Mouse (Mus musculus): ENCODE results near the gene Kif26a. TPM values are rescaled to one million over a fixed set of nuclear protein-coding genes. Genes with fewer than 3 reads are reported as not detected.

The Kif26a gene
- polyA plus RNA-seq, 1 experiment from 2014 or later: not detected

DNA sequence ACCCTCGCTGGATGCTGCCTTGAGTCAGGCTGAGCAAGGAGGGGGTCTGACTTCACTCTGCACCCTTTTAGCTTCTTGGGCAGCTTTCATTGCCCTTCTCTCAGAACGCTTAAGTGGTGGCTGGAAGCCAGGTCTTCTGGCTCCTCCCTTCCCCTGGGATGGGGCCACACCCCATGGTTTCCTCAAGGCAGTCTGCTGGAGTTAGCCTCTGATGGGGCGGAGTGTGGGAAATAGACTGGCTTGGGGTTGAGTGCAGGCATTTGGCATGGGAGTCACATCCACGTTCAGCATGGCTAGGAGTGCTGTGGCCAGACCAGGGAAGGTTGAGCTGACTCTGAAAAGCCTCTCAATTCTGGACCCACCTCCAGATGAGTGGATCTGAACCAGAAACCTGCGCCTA lies 23.2 kb downstream of the Kif26a start:
- Histone ChIP-seq H3K79me2 (ENCODE audit: inconsistent target) (no peaks in the 10 kb centered on the region), H3K4me3 (ENCODE audit: inconsistent target) (no peak overlapping the region), H3K36me3 (ENCODE audit: inconsistent target) (no peaks in the 10 kb centered on the region), H3K27ac (no peak overlapping the region)
- WGBS (ENCODE audit: missing documents): 80% methylated on average over 4 of the region's 5 CpGs

DNA sequence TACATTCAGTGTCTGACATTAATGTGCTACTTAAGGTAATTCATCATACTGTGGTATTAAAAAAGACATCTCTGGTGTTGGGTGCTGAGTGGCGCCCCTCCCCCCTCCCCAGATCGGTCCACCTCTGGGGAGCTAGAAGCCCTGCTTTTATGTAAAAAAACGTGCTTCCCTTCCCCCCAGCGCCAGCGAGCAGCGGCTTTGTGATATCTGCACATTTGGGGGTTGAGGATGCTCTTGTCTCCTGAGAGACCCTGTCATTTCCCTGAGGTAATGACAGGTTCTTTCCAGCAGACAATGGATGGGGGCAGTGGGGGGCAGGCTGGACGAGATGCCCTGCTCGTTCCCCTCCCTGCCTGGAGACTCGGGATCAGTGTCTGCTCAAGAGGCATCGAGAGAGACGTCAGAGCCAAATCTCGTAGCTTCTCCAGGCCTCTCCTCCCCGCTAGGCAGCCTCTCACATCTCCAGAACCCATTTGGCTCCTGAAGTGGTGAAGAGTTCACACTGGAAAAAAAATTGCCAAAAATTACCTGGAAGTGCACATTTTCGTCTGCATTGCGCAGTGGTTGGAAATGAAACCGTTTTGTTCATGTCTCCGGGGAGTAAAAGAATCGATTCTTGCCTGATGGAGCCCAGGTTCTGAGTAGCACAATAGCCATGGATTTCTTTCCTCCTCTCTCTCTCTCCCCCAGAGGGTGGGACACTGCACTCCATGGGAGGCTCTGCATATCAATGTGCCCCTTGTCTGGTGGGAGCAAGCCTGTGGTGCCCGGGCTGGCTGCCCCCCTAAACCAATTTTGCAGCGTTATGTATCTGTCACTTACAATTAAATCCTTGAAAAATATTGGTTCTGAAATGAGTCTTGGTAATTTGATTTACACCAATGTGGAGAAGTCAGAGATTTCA lies 24.9 kb downstream of the Kif26a start:
- 83% methylated on average over 19 of the region's 20 CpGs for WGBS (ENCODE audit: missing documents)

DNA sequence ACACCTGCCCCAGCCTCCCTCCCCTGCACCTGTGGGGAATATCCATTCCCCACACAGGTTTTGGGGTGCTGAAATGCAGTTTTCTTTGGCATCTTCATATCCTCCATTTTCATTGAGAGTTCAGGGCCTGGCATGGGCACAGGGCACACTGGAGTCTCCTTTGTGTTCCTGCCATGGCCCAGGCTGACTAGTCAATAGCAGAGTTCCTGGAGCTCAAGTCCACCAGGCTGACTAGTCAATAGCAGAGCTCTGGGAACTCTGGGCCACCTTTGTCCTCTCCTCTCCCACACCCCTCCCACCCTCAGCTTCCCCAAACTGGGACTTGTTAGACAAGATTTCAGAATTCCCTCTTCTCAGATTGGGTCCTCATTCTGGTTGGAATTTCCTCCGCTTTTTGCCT lies 25.6 kb downstream of the Kif26a start:
- Histone ChIP-seq H3K27ac (no peak overlapping the region), H3K4me3 (ENCODE audit: inconsistent target) (no peak overlapping the region), H3K36me3 (ENCODE audit: inconsistent target) (no peaks in the 10 kb centered on the region), H3K79me2 (ENCODE audit: inconsistent target) (no peaks in the 10 kb centered on the region)
- 100% methylated on average over 1 of the region's 1 CpGs for WGBS (ENCODE audit: missing documents)

More for the DNA sequence above, 24.9 kb downstream of the Kif26a start:
- Histone ChIP-seq H3K4me3 (ENCODE audit: inconsistent target) (no peak overlapping the region), H3K36me3 (ENCODE audit: inconsistent target) (no peaks in the 10 kb centered on the region), H3K79me2 (ENCODE audit: inconsistent target) (no peaks in the 10 kb centered on the region), H3K27ac (no peak overlapping the region)

DNA sequence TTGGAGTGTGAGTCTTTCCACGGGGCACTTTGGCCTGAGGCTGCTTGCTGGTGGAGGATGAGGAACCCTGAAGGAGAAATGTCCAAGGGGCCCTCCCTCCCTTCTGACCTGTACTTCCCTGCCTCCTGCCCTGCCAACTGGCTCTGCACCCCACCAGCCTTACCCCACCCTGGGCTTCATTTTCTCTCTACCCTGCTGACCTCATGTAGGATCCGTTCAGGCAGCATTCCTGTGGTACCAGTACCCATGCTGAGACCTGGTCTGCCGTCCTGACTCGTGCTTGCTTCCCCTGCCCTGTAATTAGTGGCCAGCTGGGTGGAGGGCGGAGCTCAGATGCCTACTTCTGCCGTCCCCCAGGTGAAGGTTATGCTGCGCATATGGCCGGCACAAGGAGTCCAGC lies 26.2 kb downstream of the Kif26a start:
- no peaks in the 10 kb centered on the region for H3K36me3 ChIP-seq (ENCODE audit: inconsistent target)
- 80% methylated on average over 8 of the region's 8 CpGs for WGBS (ENCODE audit: missing documents)
- H3K27ac ChIP-seq: no peak overlapping the region
- no peak overlapping the region for H3K4me3 ChIP-seq (ENCODE audit: inconsistent target)
- H3K79me2 ChIP-seq (ENCODE audit: inconsistent target): no peaks in the 10 kb centered on the region

DNA sequence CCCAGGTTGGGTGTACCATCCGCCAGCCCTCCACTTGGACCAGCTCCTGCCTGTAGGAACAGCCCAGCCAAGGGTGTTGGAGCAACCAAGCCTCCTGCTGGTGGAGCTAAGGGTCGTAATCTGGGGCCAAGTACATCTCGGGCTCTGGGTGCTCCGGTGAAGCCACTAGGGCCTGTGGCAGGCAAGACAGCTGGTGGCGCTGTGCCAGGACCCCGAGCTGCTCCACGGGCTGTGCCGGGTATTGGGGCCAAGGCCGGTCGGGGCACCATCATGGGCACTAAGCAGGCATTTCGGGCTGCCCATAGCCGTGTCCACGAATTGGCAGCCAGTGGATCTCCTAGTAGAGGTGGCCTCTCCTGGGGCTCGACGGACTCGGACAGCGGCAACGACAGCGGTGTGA lies 31.7 kb downstream of the Kif26a start:
- 95% methylated on average over 19 of the region's 19 CpGs for WGBS (ENCODE audit: missing documents)
- Histone ChIP-seq H3K36me3 (ENCODE audit: inconsistent target) (no peaks in the 10 kb centered on the region), H3K4me3 (ENCODE audit: inconsistent target) (no peak overlapping the region), H3K79me2 (ENCODE audit: inconsistent target) (no peaks in the 10 kb centered on the region), H3K27ac (no peak overlapping the region)

DNA sequence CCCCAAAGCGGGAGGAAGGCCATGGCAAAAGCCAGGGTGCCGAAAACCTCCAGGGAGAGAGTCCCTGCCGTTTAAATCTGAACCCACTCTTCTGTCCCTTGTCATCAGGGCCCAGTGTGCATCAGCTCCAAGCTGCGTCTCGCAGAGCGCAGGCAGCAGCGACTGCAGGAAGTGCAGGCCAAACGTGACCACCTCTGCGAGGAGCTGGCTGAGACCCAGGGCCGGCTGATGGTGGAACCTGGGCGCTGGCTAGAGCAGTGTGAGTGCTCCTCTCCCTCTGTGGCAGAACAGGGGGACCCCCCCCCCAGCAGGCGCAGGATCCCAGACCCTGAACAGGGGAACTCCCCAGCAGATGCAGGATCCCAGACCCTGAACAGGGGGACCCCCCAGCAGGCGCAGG lies 33.7 kb downstream of the Kif26a start:
- H3K27ac ChIP-seq: no peak overlapping the region
- WGBS (ENCODE audit: missing documents): 88% methylated on average over 13 of the region's 13 CpGs
- H3K79me2 ChIP-seq (ENCODE audit: inconsistent target): no peaks in the 10 kb centered on the region
- no peak overlapping the region for H3K4me3 ChIP-seq (ENCODE audit: inconsistent target)
- H3K36me3 ChIP-seq (ENCODE audit: inconsistent target): no peaks in the 10 kb centered on the region

DNA sequence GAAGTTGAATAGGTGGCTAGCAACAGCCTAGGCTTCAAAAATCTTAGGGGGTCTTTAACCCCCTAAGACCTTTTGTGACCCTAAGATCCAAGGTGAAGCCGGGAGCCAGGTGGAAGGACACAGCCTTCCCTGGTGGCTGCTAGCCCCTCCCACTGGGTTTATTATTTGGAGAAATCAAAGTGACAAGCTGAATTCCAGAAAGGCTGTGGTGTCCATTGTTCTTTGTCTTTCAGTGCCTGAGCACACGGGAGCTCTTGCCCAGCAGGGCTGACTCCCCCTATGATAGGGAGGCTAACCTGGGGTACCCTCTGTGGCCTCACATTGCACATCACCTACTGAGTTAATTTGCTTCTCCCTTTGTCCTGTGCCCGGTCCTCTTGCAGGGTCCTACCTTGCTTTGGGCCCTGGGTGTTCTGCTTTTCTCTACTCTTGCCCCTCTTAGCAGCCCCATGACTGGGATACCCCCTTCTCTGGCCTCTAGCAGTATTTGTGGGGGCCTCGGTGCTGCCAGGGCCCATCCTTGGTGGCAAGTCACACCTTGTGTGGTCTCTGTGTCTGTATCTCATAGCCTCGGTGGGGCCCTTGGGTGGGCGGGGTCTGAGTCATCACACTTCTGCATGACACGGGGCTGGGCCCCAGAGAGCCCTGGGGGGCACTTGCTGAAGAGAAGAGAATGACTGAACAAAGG lies 36.1 kb downstream of the Kif26a start:
- no peak overlapping the region for H3K27ac ChIP-seq
- H3K4me3 ChIP-seq (ENCODE audit: inconsistent target): no peak overlapping the region
- WGBS (ENCODE audit: missing documents): 71% methylated on average over 7 of the region's 7 CpGs
- H3K36me3 ChIP-seq (ENCODE audit: inconsistent target): no peaks in the 10 kb centered on the region
- H3K79me2 ChIP-seq (ENCODE audit: inconsistent target): no peaks in the 10 kb centered on the region

DNA sequence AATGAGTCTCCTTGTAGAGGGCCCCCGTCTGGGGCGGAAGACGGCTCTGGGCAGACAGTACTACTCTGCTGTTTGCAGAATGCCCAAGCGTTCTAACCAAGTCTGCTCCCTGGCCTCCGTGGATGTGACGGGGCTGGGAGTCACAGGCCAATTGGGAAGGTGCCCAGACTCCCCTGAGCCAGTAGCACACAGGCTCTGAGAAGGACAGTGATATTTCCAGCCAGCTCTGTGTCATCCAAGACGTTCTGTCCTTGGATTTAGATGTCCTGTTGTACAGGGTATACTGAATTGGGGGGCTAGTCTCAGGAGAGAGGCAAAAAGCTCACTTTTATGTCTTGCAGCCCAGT lies 36.6 kb downstream of the Kif26a start:
- Histone ChIP-seq H3K4me3 (ENCODE audit: inconsistent target) (no peak overlapping the region), H3K36me3 (ENCODE audit: inconsistent target) (no peaks in the 10 kb centered on the region), H3K27ac (no peak overlapping the region), H3K79me2 (ENCODE audit: inconsistent target) (no peaks in the 10 kb centered on the region)
- WGBS (ENCODE audit: missing documents): 81% methylated on average over 7 of the region's 7 CpGs

DNA sequence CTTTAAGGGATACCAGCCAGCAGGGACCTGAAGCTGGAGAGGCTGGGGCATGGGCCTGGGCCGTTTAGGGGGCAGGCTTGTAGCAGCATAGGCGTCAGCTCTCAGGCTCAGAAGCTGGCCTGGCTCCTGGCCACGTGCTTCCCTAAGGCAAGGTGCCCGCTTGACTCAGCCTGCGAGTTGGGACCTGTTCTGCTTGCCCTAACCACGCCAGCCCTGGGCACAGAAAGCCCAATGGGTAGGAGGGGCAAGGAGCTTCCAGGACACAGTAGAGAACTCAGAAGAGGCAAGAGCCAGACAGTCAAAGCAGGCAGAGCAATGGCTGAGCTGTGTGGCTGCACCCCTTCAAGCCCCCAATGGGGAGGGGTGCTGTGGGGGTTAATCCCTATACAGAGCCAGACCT lies 37.7 kb downstream of the Kif26a start:
- H3K27ac ChIP-seq: no peak overlapping the region
- no peaks in the 10 kb centered on the region for H3K79me2 ChIP-seq (ENCODE audit: inconsistent target)
- WGBS (ENCODE audit: missing documents): 58% methylated on average over 6 of the region's 6 CpGs
- no peaks in the 10 kb centered on the region for H3K36me3 ChIP-seq (ENCODE audit: inconsistent target)
- no peak overlapping the region for H3K4me3 ChIP-seq (ENCODE audit: inconsistent target)

DNA sequence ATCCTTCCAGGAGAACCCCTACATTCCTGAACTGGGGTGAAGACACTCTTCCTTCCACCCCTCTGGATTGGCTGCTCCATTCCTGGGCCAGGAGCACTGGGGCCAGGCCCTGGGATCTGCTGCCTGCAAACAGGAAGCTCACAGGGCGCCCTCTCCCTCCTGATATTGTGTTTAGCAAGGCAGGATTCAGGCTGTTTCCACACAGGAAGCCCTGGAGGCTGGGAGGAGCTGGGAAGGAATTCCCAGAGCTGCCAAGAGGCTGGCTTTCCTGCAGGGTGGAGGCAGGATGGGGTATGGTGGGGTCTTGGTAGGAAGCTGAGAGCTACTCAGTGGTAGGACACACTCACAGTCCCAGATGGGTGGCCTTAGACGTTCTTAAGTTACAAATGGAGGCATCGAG lies 38.4 kb downstream of the Kif26a start:
- Histone ChIP-seq H3K4me3 (ENCODE audit: inconsistent target) (no peak overlapping the region), H3K27ac (no peak overlapping the region), H3K79me2 (ENCODE audit: inconsistent target) (no peaks in the 10 kb centered on the region), H3K36me3 (ENCODE audit: inconsistent target) (no peaks in the 10 kb centered on the region)
- 69% methylated on average over 3 of the region's 3 CpGs for WGBS (ENCODE audit: missing documents)

DNA sequence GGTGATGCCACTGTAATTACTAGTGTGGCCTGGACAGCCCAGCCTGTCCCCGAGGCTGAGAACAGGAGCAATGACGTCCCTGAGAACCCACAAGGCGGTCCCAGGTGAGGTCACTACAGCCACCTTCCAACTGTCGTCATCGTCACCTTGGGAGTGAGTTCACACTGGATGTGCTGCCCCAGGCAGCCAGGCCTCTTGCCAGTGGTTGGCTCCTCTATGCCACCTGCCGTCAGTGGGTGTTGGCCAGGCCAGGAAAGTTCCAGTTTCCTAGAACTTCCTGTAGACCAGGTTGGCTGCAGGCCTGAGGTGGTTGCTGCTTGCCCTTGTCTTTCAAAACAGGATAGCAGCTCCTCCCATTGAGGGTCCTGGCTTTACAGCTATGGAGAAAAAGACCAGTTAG lies 40.9 kb downstream of the Kif26a start:
- no peaks in the 10 kb centered on the region for H3K36me3 ChIP-seq (ENCODE audit: inconsistent target)
- no peak overlapping the region for H3K27ac ChIP-seq
- no peaks in the 10 kb centered on the region for H3K79me2 ChIP-seq (ENCODE audit: inconsistent target)
- H3K4me3 ChIP-seq (ENCODE audit: inconsistent target): no peak overlapping the region
- WGBS (ENCODE audit: missing documents): 82% methylated on average over 6 of the region's 6 CpGs

DNA sequence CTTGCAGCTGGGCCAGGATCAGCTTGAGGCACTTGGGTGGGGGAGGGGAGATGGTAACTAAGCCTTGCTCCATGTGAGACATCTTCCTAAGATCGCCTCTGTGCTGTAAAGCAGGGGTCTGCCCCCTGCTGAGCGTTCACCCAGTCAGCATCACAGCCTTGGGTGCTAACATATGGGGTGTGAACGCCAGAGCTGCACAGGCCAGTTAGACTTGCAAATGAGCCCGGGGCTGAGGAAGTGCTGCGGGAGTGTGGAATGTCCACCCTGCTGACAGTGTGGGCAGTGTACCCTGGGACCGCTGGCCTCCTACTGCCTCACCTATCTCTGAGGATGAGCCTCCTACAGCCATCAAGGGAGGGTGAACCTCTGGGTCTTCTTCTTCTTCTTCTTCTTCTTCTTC lies 45.7 kb downstream of the Kif26a start:
- WGBS (ENCODE audit: missing documents): 44% methylated on average over 6 of the region's 6 CpGs
- Histone ChIP-seq H3K27ac (no peak overlapping the region), H3K4me3 (ENCODE audit: inconsistent target) (no peak overlapping the region), H3K36me3 (ENCODE audit: inconsistent target) (no peaks in the 10 kb centered on the region), H3K79me2 (ENCODE audit: inconsistent target) (no peaks in the 10 kb centered on the region)

DNA sequence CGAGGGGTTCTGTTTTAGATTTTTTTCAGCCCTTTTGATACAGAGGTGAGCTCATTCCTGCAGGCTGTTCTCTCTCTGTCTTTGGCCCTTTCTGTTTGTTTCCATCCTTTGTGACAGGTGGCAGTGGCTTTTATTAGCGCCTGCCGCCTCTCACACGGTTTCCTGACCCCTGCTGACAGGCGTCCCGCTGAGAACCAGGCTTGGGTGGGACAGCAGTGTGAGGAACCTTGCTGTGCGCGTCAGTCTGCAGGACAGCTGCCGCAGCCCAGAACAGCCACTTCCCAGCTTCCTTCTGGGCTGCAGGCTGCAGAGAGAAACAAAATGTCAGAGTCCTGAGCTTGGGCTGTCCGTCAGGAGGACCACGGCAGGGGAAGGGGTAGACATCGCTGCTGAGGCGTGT lies 49.0 kb downstream of the Kif26a start:
- H3K27ac ChIP-seq: no peak overlapping the region
- H3K79me2 ChIP-seq (ENCODE audit: inconsistent target): no peaks in the 10 kb centered on the region
- H3K4me3 ChIP-seq (ENCODE audit: inconsistent target): no peak overlapping the region

DNA sequence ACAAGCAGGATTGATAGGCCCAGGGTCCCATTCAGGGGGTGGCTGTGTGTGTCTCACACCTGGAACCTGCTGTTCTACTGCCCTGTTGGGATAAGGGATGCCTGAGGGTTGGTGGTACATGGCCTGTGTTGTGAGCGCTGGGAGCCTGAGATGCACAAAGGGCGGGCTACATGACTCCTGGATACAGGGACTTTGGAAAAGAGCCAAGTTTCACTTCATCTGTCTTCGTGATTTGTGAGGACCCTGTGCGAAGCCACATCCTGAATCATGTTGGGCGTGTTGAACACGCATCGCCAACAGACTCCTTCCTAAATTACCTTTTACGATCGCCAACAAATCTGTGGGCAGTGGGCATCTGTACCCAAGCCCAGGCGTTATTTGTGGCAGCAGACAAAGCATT lies 50.6 kb downstream of the Kif26a start:
- H3K4me3 ChIP-seq (ENCODE audit: inconsistent target): no peak overlapping the region
- no peaks in the 10 kb centered on the region for H3K79me2 ChIP-seq (ENCODE audit: inconsistent target)
- H3K27ac ChIP-seq: no peak overlapping the region
- 18% methylated on average over 10 of the region's 10 CpGs for WGBS (ENCODE audit: missing documents)
- H3K36me3 ChIP-seq (ENCODE audit: inconsistent target): no peaks in the 10 kb centered on the region

More for the DNA sequence above, 49.0 kb downstream of the Kif26a start:
- H3K36me3 ChIP-seq (ENCODE audit: inconsistent target): no peaks in the 10 kb centered on the region
- WGBS (ENCODE audit: missing documents): 12% methylated on average over 13 of the region's 13 CpGs

DNA sequence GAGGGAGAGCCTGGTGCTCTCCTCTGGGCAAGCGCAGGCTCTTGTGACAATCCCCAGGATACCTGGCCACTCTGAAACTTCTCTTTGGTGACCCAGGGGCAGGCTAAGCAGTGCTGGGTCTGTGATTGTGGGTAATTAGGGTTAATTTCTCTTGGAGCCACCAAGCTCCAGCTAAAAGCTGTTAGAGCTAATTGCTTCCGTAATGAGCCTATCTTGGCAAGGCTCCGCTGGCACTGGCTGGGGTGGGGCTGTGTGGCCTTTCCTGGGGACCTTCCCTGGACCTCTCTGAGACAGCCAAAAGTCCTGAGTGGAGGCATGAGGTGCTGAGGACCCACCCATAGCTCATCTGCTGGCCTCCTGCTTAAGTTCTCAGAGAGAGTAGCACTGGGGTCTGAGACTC lies 53.4 kb downstream of the Kif26a start:
- Histone ChIP-seq H3K36me3 (ENCODE audit: inconsistent target) (no peaks in the 10 kb centered on the region), H3K27ac (no peak overlapping the region), H3K4me3 (ENCODE audit: inconsistent target) (no peak overlapping the region), H3K79me2 (ENCODE audit: inconsistent target) (no peaks in the 10 kb centered on the region)
- WGBS (ENCODE audit: missing documents): 93% methylated on average over 3 of the region's 3 CpGs

Data from macrophage (primary cell).